Mouse (Mus musculus): ENCODE measurements at regions not wholly inside any gene's neighbourhood (a gene's known extent, or its start where the extent isn't known, plus 50 kb on each side); places are given as distances from the start of the nearest gene placed in this dataset.
A peak's percentile ranks its signal among the peaks of the same experiment; 100 is the strongest.

DNA sequence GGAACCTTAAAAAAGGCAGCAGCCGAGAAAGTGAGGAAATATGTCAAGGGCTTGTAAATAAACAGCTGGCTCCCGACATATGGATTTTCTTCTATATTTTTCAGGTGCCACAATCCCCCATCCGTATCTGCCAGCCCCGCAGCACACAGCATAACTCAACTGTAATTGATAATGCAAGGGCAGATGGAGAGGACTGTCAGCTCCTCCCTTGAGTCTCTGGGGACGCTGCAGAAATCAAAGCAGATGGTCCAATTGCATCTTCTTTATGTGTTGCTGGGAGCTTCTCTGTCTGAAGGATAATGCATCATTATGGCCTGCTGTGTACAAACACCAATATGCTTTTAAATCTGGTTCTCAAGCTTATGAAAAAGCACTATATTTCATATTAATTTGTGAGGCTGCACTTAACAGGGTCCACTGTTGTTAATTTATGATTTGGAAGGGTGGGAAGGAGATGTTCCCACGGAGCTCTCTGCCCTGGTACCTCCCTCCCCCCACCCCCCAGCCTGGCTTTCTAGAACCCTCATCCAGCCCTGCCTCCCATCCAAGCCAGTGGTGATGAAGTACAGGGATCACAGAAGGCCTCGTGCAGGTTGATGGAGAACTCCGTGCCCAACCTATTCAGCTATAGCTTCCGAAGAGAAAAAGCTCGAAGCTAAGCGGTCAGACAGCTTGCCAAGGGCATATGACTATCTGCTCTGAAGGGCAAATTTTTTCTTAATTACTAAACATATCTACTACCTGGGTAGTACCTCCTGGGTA lies 603.7 kb downstream of the Tox3 start:
- H3K4me2 ChIP-seq: peak overlapping the region; percentile 5; the same call in 1 of the 2 replicates
- H3K27me3 ChIP-seq (replicated peaks): no peaks in the 10 kb centered on the region
- no peak overlapping the region for H3K4me3 ChIP-seq (replicated peaks)
- H3K36me3 ChIP-seq: no peaks in the 10 kb centered on the region
- H3K9me3 ChIP-seq (replicated peaks): no peaks in the 10 kb centered on the region
- H3K27ac ChIP-seq (replicated peaks): no peak overlapping the region
- peak; percentile 41; the same call in 1 of the 2 replicates for ATAC-seq (ENCODE audit: low FRiP score)
- H3K4me1 ChIP-seq: peaks cover 17% of the 10 kb centered on the region
- H3K9ac ChIP-seq (replicated peaks): no peak overlapping the region
- WGBS: 43% methylated on average over 11 of the region's 11 CpGs

DNA sequence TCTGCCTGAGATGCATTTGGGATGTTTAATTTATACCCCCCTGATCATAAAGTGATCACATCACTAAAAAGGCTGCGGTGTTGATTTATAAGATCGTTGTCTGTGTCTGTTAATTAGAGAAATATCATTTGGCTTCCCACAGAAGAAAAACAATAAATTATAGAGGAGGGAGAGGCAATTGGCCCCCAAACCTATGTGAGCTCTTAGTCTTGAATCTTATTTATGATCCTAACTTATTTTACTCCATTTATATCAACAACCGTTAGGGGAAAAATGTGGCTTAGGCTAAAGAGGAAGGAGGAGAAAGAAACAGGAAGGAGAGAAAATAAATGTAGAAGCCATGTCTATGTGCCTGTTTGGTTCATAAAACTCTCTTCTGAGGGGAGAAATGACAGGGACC lies 609.5 kb downstream of the Tox3 start:
- Histone ChIP-seq H3K9me3 (replicated peaks) (no peaks in the 10 kb centered on the region), H3K27ac (replicated peaks) (no peak overlapping the region), H3K9ac (replicated peaks) (no peak overlapping the region), H3K4me2 (no peak overlapping the region), H3K4me3 (replicated peaks) (no peak overlapping the region), H3K4me1 (no peaks in the 10 kb centered on the region), H3K36me3 (no peaks in the 10 kb centered on the region), H3K27me3 (replicated peaks) (no peaks in the 10 kb centered on the region)
- WGBS: 40% methylated on average over 3 of the region's 3 CpGs
- no peak for ATAC-seq (ENCODE audit: low FRiP score)

DNA sequence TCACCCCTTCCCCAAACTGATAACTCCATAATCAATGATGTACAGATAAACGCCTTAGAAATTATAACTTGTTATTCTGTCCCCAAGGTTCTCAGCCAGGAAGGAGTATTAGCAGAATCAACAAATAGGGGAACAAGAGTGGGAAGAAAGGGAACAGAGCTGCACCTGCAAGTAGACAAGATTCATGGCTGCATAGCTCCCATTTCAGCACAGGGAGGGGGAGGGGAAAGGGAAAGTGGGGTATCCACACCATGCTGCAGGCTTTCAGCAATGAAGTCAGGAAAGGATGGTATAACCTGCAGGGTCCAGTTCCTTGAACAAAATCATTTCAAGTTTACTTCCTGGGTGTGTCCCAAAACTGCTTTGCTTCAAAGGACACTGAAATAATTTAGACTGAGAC lies 610.5 kb downstream of the Tox3 start:
- H3K27ac ChIP-seq (replicated peaks): no peak overlapping the region
- H3K4me1 ChIP-seq: no peaks in the 10 kb centered on the region
- H3K27me3 ChIP-seq (replicated peaks): no peaks in the 10 kb centered on the region
- WGBS: 97% methylated on average over 1 of the region's 1 CpGs
- no peaks in the 10 kb centered on the region for H3K36me3 ChIP-seq
- no peak for ATAC-seq (ENCODE audit: low FRiP score)
- no peak overlapping the region for H3K4me2 ChIP-seq
- no peak overlapping the region for H3K9ac ChIP-seq (replicated peaks)
- no peaks in the 10 kb centered on the region for H3K9me3 ChIP-seq (replicated peaks)
- no peak overlapping the region for H3K4me3 ChIP-seq (replicated peaks)

DNA sequence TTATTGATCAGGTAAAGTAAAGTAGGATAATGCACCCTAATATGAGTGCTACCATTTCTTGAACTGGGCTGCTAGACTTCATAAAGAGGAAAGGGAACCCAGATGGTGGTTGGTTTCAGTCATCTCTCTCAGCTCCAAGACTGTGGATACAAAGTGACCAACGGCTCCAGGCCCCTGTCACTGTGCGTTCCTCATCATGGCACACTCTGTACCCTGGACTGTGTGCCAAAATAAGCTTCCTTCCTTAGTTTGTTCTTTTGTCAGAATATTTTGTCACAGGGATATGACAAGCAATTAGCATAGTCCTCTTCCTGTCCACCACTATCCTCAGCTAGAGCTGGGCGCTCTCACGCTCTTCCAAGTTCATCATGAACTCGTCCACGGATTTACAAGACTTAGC lies 620.9 kb downstream of the Tox3 start:
- 92% methylated on average over 6 of the region's 6 CpGs for WGBS
- Histone ChIP-seq H3K36me3 (no peaks in the 10 kb centered on the region), H3K4me3 (replicated peaks) (no peak overlapping the region), H3K27ac (replicated peaks) (no peak overlapping the region), H3K9ac (replicated peaks) (no peak overlapping the region), H3K4me1 (no peaks in the 10 kb centered on the region), H3K4me2 (no peak overlapping the region), H3K27me3 (replicated peaks) (no peaks in the 10 kb centered on the region), H3K9me3 (replicated peaks) (no peaks in the 10 kb centered on the region)
- ATAC-seq (ENCODE audit: low FRiP score): no peak

DNA sequence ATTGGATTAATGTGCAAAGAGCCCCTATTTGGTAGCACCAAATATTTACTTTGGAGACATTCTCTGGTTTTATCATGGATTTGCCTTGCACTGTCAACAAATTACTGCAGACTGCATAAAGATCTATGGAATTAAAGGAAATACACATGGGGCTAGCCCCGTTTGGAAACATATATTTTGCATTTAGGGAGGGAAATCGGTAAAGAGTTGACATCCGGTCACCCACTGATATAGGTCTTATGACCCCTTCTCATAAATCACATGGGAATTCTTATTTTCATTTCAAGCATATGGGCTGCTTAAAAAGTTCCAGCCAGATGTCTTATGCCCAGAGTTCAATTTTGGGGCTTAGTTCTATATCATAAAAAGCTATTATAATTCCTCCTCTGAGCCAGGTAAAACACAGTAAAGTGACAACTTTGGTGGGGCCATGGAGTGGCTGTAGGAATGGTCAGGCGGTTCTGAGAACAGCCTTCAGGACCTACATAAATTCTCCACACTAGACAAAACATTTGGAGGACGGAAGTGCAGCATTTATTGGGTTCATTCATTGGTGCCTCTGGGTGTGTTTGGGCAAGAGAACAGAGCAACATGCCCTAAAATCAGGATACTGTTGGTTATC lies 626.3 kb downstream of the Tox3 start:
- Histone ChIP-seq H3K9ac (replicated peaks) (no peak overlapping the region), H3K4me2 (no peak overlapping the region), H3K4me1 (no peaks in the 10 kb centered on the region), H3K4me3 (replicated peaks) (no peak overlapping the region), H3K27ac (replicated peaks) (no peak overlapping the region), H3K27me3 (replicated peaks) (no peaks in the 10 kb centered on the region), H3K9me3 (replicated peaks) (no peaks in the 10 kb centered on the region), H3K36me3 (no peaks in the 10 kb centered on the region)
- WGBS: 84% methylated on average over 5 of the region's 5 CpGs
- ATAC-seq (ENCODE audit: low FRiP score): no peak

DNA sequence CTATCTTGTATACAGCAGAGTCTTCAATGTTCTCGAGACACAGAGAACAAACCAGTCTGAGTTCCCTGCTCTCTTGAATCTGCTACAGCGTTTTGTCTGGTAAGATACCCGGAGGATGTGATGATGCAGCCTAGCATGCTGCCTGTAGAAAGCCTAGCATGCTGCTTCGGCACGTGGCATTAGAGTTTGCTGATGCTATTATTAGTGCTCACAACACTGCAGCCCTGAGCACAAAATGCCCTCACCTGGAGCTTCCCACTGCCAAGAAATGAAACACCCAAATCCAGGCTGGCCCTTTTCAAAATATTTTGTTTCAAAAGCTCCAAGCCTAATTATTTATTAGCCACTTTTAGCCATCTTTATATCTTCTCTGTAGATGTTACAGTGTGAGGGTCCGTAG lies 634.3 kb downstream of the Tox3 start:
- 80% methylated on average over 6 of the region's 6 CpGs for WGBS
- Histone ChIP-seq H3K4me1 (0 out of 2 replicates have a peak, but pooled peaks cover 5% of the 10 kb centered on the region), H3K27ac (replicated peaks) (no peak overlapping the region), H3K27me3 (replicated peaks) (no peaks in the 10 kb centered on the region), H3K36me3 (no peaks in the 10 kb centered on the region), H3K4me3 (replicated peaks) (no peak overlapping the region), H3K4me2 (no peak overlapping the region), H3K9ac (replicated peaks) (no peak overlapping the region), H3K9me3 (replicated peaks) (no peaks in the 10 kb centered on the region)
- ATAC-seq (ENCODE audit: low FRiP score): no peak

DNA sequence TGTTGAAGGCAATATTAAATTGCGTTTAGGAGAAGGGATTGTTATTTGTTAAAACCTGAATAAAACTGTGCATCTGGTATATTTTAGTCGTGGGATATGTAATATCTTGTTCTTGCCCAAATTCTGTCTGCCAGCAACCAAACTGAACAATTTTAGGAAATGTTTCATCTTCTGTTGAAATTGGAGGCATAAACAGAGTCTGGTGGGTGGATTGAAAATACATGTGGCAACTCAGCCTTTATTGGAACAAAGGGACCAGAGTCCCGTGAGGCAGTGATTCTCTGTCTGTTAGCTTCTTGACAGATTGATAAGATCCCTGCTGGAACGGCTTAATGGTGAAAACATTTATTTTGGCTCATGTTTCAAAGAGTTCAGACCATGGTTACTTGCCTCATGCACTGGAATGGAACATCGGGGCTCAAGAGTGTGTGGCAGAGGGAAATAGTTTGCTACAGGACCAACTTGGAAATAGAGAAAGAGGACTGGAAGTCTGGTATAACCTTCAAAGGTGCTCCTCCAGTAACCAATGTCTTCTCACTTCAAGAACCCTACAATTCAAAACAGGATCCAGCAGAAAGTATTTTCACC lies 640.7 kb downstream of the Tox3 start:
- 61% methylated on average over 5 of the region's 5 CpGs for WGBS
- ATAC-seq (ENCODE audit: low FRiP score): no peak

DNA sequence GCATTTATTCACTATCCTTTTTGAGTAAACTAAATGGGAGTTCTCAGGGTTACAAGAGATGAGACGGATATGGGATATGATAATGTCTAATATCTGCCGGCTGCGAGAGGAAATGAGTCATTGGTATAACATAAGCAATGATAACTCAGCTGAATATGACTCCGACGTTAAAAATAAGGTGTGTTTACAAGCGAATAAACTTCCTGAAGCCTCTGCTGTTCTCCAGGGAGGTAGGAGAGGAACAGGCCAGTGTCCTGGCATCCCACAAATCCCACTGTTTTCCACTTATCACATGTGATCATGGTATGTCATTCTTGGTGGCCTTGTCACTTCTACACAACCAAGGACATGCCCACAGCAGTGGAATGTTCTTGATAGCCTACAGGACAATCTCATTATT lies 641.7 kb upstream of the Sall1 start:
- no peaks in the 10 kb centered on the region for H3K27me3 ChIP-seq (replicated peaks)
- ATAC-seq (ENCODE audit: low FRiP score): no peak
- no peak overlapping the region for H3K27ac ChIP-seq (replicated peaks)
- H3K4me2 ChIP-seq: no peak overlapping the region
- H3K9me3 ChIP-seq (replicated peaks): 0 out of 2 replicates have a peak, but pooled peaks cover 3% of the 10 kb centered on the region
- H3K4me1 ChIP-seq: no peaks in the 10 kb centered on the region
- H3K4me3 ChIP-seq (replicated peaks): no peak overlapping the region
- WGBS: 90% methylated on average over 6 of the region's 6 CpGs
- H3K36me3 ChIP-seq: no peaks in the 10 kb centered on the region
- no peak overlapping the region for H3K9ac ChIP-seq (replicated peaks)

More for the DNA sequence above, 640.7 kb downstream of the Tox3 start:
- Histone ChIP-seq H3K9me3 (replicated peaks) (no peaks in the 10 kb centered on the region), H3K9ac (replicated peaks) (no peak overlapping the region), H3K36me3 (no peaks in the 10 kb centered on the region), H3K27me3 (replicated peaks) (no peaks in the 10 kb centered on the region), H3K4me1 (no peaks in the 10 kb centered on the region), H3K4me2 (no peak overlapping the region), H3K4me3 (replicated peaks) (no peak overlapping the region), H3K27ac (replicated peaks) (no peak overlapping the region)

DNA sequence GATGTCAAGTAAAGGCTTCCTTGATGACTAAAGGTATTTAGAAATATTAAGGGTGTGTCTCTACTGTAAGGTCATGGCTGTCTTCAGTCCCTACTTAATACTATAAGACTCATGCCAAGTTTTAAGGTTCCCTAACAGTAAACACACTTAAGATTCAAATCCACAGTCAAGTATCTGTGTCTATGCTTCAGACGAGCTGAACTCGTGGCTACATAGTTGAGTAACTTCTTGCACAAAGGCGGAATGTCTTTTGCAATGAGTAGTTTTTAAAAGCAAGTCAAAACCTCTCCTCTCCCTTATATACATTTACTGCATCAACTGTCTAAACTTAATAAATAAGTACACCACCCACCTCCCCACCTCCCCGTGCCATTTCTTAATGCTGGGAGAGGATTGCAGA lies 637.0 kb upstream of the Sall1 start:
- Histone ChIP-seq H3K27ac (replicated peaks) (no peak overlapping the region), H3K4me3 (replicated peaks) (no peak overlapping the region), H3K9me3 (replicated peaks) (no peaks in the 10 kb centered on the region), H3K27me3 (replicated peaks) (no peaks in the 10 kb centered on the region), H3K36me3 (no peaks in the 10 kb centered on the region), H3K9ac (replicated peaks) (no peak overlapping the region), H3K4me2 (no peak overlapping the region), H3K4me1 (no peaks in the 10 kb centered on the region)
- ATAC-seq (ENCODE audit: low FRiP score): no peak
- WGBS: 92% methylated on average over 4 of the region's 4 CpGs

DNA sequence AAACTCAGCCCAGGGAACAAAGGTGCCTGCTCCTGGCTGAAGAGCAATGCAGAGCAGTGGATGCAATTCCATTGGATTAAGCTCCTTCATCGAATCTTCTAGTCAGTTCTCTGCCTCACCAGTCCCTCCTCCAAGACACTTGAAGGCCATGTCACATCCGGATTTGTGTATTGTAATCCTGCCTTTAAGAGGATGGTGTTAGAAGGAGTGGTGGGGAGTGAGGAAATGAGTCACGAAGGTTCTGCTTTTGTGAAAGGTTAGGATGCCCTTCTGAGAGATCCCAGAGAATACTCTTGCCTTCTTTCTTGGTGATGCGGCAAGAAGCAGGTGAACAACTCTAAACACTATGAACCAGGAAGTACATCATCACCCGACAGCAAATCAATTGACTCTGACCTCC lies 636.4 kb upstream of the Sall1 start:
- H3K36me3 ChIP-seq: no peaks in the 10 kb centered on the region
- 89% methylated on average over 5 of the region's 5 CpGs for WGBS
- no peaks in the 10 kb centered on the region for H3K9me3 ChIP-seq (replicated peaks)
- H3K27ac ChIP-seq (replicated peaks): no peak overlapping the region
- no peak for ATAC-seq (ENCODE audit: low FRiP score)
- H3K4me1 ChIP-seq: 0 out of 2 replicates have a peak, but pooled peaks cover 2% of the 10 kb centered on the region
- H3K9ac ChIP-seq (replicated peaks): no peak overlapping the region
- H3K4me2 ChIP-seq: no peak overlapping the region
- H3K4me3 ChIP-seq (replicated peaks): no peak overlapping the region
- H3K27me3 ChIP-seq (replicated peaks): no peaks in the 10 kb centered on the region; the same call in 1 of the 2 replicates

DNA sequence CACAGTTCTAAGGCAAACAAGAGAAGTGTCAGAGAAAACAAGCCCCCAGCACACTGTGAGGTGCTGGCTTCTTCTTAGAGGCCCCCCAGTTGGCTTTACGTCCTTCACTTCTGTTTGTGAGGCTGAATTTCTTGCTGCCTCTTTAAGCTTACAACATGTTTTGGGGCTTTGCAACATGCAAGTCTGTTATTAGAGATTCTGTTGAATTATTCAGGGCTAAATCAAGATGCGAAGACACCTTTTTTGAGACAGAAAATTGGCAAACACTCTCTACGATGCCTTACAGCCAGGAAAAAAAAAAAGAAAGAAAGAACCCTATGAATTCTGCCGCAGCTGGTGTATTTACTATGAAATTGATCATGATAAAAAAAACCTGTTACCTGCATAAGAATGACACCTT lies 635.6 kb upstream of the Sall1 start:
- H3K4me3 ChIP-seq (replicated peaks): no peak overlapping the region
- H3K9me3 ChIP-seq (replicated peaks): no peaks in the 10 kb centered on the region
- ATAC-seq (ENCODE audit: low FRiP score): no peak
- H3K4me1 ChIP-seq: 0 out of 2 replicates have a peak, but pooled peaks cover 6% of the 10 kb centered on the region
- H3K4me2 ChIP-seq: no peak overlapping the region
- no peaks in the 10 kb centered on the region for H3K36me3 ChIP-seq
- no peaks in the 10 kb centered on the region; the same call in 1 of the 2 replicates for H3K27me3 ChIP-seq (replicated peaks)
- no peak overlapping the region for H3K9ac ChIP-seq (replicated peaks)
- H3K27ac ChIP-seq (replicated peaks): no peak overlapping the region
- 57% methylated on average over 4 of the region's 4 CpGs for WGBS

DNA sequence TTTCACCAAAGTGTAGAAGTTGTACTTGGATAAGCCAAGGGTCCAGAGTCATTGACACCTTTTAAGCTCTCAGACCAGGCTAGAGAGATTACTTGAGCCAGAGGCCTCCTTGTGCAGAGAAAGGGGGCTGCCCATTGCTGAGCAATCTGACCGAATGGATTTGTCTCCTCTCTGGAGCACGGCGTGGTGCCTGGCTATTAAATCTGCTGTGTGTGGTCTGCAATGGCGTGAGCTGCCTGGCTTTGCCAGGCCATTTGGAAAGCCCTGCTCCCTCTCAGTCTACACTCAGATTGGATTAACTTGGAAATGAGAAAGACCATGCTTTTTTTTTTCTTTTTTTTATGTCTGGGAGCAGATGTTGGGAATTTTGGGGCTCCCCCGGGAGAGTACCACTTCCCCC lies 633.3 kb upstream of the Sall1 start:
- H3K4me2 ChIP-seq: no peak overlapping the region
- no peaks in the 10 kb centered on the region for H3K36me3 ChIP-seq
- 33% methylated on average over 5 of the region's 5 CpGs for WGBS
- no peaks in the 10 kb centered on the region for H3K9me3 ChIP-seq (replicated peaks)
- no peak overlapping the region for H3K27ac ChIP-seq (replicated peaks)
- H3K4me3 ChIP-seq (replicated peaks): no peak overlapping the region
- no peak overlapping the region for H3K9ac ChIP-seq (replicated peaks)
- 0 out of 2 replicates have a peak, but pooled peaks cover 6% of the 10 kb centered on the region for H3K4me1 ChIP-seq
- H3K27me3 ChIP-seq (replicated peaks): no peaks in the 10 kb centered on the region; the same call in 1 of the 2 replicates
- ATAC-seq (ENCODE audit: low FRiP score): no peak

Data from neural tube, embryonic 15.5 days (tissue).